Mouse (Mus musculus): ENCODE results near the gene Rilpl1. TPM values are rescaled to one million over a fixed set of nuclear protein-coding genes. Genes with fewer than 3 reads are reported as not detected.
"Not testable (repeated sequence)": the region's sequence is repeated elsewhere in the genome, so short reads cannot be mapped to it uniquely, and the experiment has no call there.

Rilpl1 gene
- polyA plus RNA-seq, 1 experiment from 2014 or later: 13.9 TPM

GRCm38 (mm10) chr5:124551349-124552093 lies 20.3 kb upstream of the Rilpl1 start:
- Histone ChIP-seq H3K4me2 (ENCODE audit: low read length) (peak overlapping the region; percentile 80), H3K36me3 (ENCODE audit: control insufficient read depth, insufficient read depth, low read length) (peaks cover 15% of the 10 kb centered on the region), H3K4me1 (ENCODE audit: control insufficient read depth, insufficient read depth, low read depth, low read length) (peaks cover 13% of the 10 kb centered on the region), H3K4me3 (ENCODE audit: low read length) (peak overlapping the region; percentile 97)
- not testable (repeated sequence) for H3K9me3 ChIP-seq (ENCODE audit: control insufficient read depth, low read length); ATAC-seq; H3K27me3 ChIP-seq (replicated peaks; ENCODE audit: control insufficient read depth, insufficient read depth, low read length); H3K27ac ChIP-seq (ENCODE audit: low read depth, low read length); H3K9ac ChIP-seq (ENCODE audit: low read depth, low read length)
- WGBS: 28% methylated on average over 5 of the region's 5 CpGs

- H3K4me3 ChIP-seq (ENCODE audit: low read length); H3K27ac ChIP-seq (ENCODE audit: low read depth, low read length); H3K27me3 ChIP-seq (replicated peaks; ENCODE audit: control insufficient read depth, insufficient read depth, low read length); H3K4me2 ChIP-seq (ENCODE audit: low read length); ATAC-seq; H3K9ac ChIP-seq (ENCODE audit: low read depth, low read length); H3K9me3 ChIP-seq (ENCODE audit: control insufficient read depth, low read length): not testable (repeated sequence)
- peaks cover 13% of the 10 kb centered on the region for H3K4me1 ChIP-seq (ENCODE audit: control insufficient read depth, insufficient read depth, low read depth, low read length)
- WGBS: 93% methylated on average over 4 of the region's 4 CpGs
- H3K36me3 ChIP-seq (ENCODE audit: control insufficient read depth, insufficient read depth, low read length): peaks cover 16% of the 10 kb centered on the region; the same call in 1 of the 2 replicates
These were observed 19.5 kb upstream of the Rilpl1 start for GRCm38 (mm10) chr5:124550737-124551136.

DNA sequence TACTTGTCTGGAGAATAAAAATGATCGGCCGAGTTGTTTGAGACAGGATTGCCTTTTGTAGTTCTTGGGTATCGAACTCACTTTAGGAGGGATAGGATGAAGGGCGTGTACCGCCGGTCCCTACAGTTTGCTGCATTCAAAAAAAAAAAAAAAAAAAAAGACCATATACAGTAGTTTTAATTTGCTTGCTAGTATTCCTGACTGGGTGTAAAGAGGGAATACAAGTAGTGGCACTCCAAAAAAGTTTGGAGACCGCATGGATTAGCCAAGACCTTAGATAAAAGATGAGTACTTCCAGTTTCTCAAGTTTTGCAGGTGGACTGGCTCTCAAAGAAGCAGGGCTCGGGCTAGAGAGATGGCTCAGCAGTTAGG lies 10.4 kb upstream of the Rilpl1 start:
- H3K4me3 ChIP-seq (ENCODE audit: low read length): peak overlapping the region; percentile 61
- no peak for ATAC-seq
- peaks cover 16% of the 10 kb centered on the region; the same call in 1 of the 2 replicates for H3K36me3 ChIP-seq (ENCODE audit: control insufficient read depth, insufficient read depth, low read length)
- H3K9ac ChIP-seq (ENCODE audit: low read depth, low read length): peak overlapping the region; percentile 79
- peaks cover 11% of the 10 kb centered on the region for H3K4me1 ChIP-seq (ENCODE audit: control insufficient read depth, insufficient read depth, low read depth, low read length)
- H3K27me3 ChIP-seq (replicated peaks; ENCODE audit: control insufficient read depth, insufficient read depth, low read length): no peaks in the 10 kb centered on the region
- 16% methylated on average over 8 of the region's 8 CpGs for WGBS
- peak overlapping the region; percentile 84 for H3K4me2 ChIP-seq (ENCODE audit: low read length)
- no peak overlapping the region for H3K27ac ChIP-seq (ENCODE audit: low read depth, low read length)
- no peaks in the 10 kb centered on the region for H3K9me3 ChIP-seq (ENCODE audit: control insufficient read depth, low read length)

DNA sequence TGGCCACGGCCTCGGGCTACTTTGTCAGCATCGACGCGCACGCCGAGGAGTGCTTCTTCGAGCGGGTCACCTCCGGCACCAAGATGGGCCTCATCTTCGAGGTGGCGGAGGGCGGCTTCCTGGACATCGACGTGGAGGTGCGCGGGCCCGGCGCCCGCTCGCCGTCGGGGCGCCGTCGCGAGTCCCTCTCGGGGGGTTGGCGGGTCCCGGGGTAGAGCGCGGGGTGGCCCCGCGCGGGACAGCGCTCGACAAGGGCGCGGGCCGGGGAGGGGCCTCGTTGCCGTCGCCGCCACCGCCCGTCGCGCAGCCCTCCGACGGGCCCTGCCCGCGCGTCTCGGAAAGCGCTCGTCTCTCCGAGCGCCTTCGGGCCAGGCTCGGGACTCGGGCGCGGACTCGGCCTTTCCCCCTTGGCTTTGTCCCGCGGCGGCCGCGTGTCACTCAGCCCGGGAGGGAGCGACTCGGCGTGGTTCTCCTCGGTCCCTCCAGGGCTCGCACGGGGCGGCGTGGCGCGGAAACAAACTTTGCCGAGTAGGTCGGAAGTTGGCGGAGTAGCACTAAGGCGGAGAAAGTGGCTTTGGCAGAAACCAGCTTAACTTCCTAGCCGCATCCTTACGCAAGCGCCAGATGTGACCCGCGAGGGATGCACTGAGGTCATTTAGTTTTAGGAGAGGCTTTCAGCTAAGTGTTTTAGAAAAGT lies 9.9 kb upstream of the Rilpl1 start:
- Histone ChIP-seq H3K4me3 (ENCODE audit: low read length) (peak overlapping the region; percentile 61), H3K36me3 (ENCODE audit: control insufficient read depth, insufficient read depth, low read length) (peaks cover 13% of the 10 kb centered on the region; the same call in 1 of the 2 replicates), H3K4me2 (ENCODE audit: low read length) (peak overlapping the region; percentile 84), H3K27ac (ENCODE audit: low read depth, low read length) (peak overlapping the region; percentile 75), H3K27me3 (replicated peaks; ENCODE audit: control insufficient read depth, insufficient read depth, low read length) (no peaks in the 10 kb centered on the region), H3K9me3 (ENCODE audit: control insufficient read depth, low read length) (no peaks in the 10 kb centered on the region), H3K9ac (ENCODE audit: low read depth, low read length) (peak overlapping the region; percentile 79), H3K4me1 (ENCODE audit: control insufficient read depth, insufficient read depth, low read depth, low read length) (peaks cover 11% of the 10 kb centered on the region)
- WGBS: under 1% methylated on average over 63 of the region's 89 CpGs
- peak; percentile 69 for ATAC-seq

GRCm38 (mm10) chr5:124540383-124540786 lies 9.2 kb upstream of the Rilpl1 start, which contains the start of gene Tmed2:
Gene Tmed2, plus strand, starts transcription at chr5:124540695.
- H3K9ac ChIP-seq (ENCODE audit: low read depth, low read length): peak within 1 kb of the TSS; percentile 79
- WGBS: under 1% methylated on average over 35 of the region's 35 CpGs
- H3K4me3 ChIP-seq (ENCODE audit: low read length): peak within 1 kb of the TSS; percentile 61
- H3K36me3 ChIP-seq (ENCODE audit: control insufficient read depth, insufficient read depth, low read length): peaks cover 11% of the 10 kb centered on the region; the same call in 1 of the 2 replicates
- H3K27ac ChIP-seq (ENCODE audit: low read depth, low read length): peak within 1 kb of the TSS; percentile 75
- ATAC-seq: peak; percentile 97
- H3K4me2 ChIP-seq (ENCODE audit: low read length): peak within 1 kb of the TSS; percentile 84
- no peaks in the 10 kb centered on the region for H3K27me3 ChIP-seq (replicated peaks; ENCODE audit: control insufficient read depth, insufficient read depth, low read length)
- peaks cover 11% of the 10 kb centered on the region for H3K4me1 ChIP-seq (ENCODE audit: control insufficient read depth, insufficient read depth, low read depth, low read length)
- no peaks in the 10 kb centered on the region for H3K9me3 ChIP-seq (ENCODE audit: control insufficient read depth, low read length)

DNA sequence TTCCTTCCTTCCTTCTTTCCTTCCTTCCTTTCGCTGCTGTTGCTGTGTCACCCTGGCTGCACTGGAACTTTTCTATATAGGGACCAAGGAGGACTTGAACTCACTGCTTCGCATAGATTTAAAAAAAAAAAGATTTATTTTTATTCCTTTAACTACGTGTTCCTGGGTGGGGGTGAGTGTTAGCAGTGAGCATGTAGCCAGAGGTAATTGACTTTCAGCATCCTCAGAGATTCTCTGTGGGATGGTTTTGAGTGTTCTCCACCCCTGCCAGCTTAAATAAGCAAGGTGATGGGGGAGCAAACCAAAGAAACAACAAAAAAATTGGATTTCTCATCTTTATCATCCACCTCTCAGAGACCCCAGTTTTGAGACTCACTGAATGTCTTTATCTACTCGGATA lies 8.7 kb upstream of the Rilpl1 start:
- Histone ChIP-seq H3K4me1 (ENCODE audit: control insufficient read depth, insufficient read depth, low read depth, low read length) (peaks cover 11% of the 10 kb centered on the region), H3K9ac (ENCODE audit: low read depth, low read length) (no peak overlapping the region), H3K27me3 (replicated peaks; ENCODE audit: control insufficient read depth, insufficient read depth, low read length) (no peaks in the 10 kb centered on the region), H3K27ac (ENCODE audit: low read depth, low read length) (peak overlapping the region; percentile 73; the same call in 1 of the 2 replicates), H3K36me3 (ENCODE audit: control insufficient read depth, insufficient read depth, low read length) (peaks cover 11% of the 10 kb centered on the region; the same call in 1 of the 2 replicates), H3K4me2 (ENCODE audit: low read length) (peak overlapping the region; percentile 51), H3K4me3 (ENCODE audit: low read length) (peak overlapping the region; percentile 61), H3K9me3 (ENCODE audit: control insufficient read depth, low read length) (no peaks in the 10 kb centered on the region)
- ATAC-seq: no peak
- WGBS: 74% methylated on average over 4 of the region's 4 CpGs

DNA sequence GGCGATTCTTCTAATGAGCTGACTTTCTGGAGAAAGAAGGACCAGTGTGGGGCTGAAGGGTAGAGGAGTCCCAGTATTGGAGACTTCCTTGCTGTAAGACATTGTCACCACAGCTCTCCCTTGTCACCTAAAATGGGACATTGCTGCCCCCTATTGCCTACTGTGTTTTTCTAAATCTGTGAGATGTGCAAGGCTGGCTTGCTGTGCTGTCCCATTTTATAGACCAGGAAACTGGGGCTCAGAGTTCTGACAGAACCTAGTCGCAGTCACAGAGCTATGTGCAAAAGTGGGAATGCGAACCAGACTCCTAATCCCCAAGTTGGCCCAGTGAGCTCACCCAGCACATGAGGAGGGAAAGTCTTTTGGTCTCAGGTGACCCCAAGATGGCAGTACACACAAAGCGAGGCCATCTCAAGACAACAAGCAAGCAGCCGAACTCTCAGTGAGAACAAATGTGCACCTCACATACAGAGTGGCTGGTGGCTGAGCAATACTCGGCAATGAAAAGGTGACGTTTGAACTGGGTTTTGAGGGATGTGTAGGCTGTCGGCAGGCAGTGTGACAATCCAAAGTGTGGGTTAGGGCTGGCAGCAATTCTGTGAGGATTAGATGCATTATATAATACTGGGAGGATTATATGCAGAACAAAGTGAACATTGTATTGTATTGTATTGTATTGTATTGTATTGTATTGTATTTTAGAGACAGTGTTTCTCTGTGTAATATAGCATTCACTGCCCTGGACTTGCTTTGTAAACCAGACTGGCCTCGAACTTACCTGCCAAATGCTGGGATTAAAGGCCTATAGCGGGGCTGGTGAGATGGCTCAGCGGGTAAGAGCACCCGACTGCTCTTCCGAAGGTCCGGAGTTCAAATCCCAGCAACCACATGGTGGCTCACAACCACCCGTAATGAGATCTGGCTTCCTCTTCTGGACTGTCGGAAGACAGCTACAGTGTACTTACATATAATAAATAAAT lies 7.9 kb upstream of the Rilpl1 start:
- no peak overlapping the region for H3K4me2 ChIP-seq (ENCODE audit: low read length)
- H3K9me3 ChIP-seq (ENCODE audit: control insufficient read depth, low read length): no peaks in the 10 kb centered on the region
- no peak for ATAC-seq
- WGBS: 80% methylated on average over 15 of the region's 16 CpGs
- no peak overlapping the region for H3K9ac ChIP-seq (ENCODE audit: low read depth, low read length)
- H3K27me3 ChIP-seq (replicated peaks; ENCODE audit: control insufficient read depth, insufficient read depth, low read length): no peaks in the 10 kb centered on the region
- H3K4me3 ChIP-seq (ENCODE audit: low read length): no peak overlapping the region
- H3K4me1 ChIP-seq (ENCODE audit: control insufficient read depth, insufficient read depth, low read depth, low read length): peaks cover 11% of the 10 kb centered on the region
- H3K36me3 ChIP-seq (ENCODE audit: control insufficient read depth, insufficient read depth, low read length): peaks cover 3% of the 10 kb centered on the region; the same call in 1 of the 2 replicates
- H3K27ac ChIP-seq (ENCODE audit: low read depth, low read length): no peak overlapping the region

DNA sequence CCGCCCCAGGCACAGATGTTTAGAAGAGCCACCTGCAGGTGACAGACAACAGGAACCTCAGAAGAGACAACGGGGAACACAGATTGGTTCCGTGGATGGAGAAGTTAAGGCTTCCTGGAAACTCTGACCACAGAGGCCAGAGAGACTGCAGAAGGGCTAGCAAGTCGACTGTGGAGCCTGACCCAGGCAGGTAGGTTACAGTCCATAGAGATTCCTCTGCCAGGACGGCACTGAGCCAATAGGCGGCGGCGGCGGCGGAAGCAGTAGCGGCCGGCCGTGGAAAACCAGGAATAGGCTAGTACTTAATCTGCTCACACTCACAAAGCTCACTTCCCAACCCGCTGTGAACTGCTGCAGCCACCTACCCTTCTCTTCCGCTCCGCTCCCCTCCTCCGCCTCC lies 5.6 kb upstream of the Rilpl1 start:
- peak overlapping the region; percentile 49 for H3K4me2 ChIP-seq (ENCODE audit: low read length)
- no peak overlapping the region for H3K27ac ChIP-seq (ENCODE audit: low read depth, low read length)
- H3K9ac ChIP-seq (ENCODE audit: low read depth, low read length): peak overlapping the region; percentile 20; the same call in 1 of the 2 replicates
- peak overlapping the region; percentile 18; the same call in 1 of the 2 replicates for H3K4me3 ChIP-seq (ENCODE audit: low read length)
- 7% methylated on average over 17 of the region's 17 CpGs for WGBS
- H3K27me3 ChIP-seq (replicated peaks; ENCODE audit: control insufficient read depth, insufficient read depth, low read length): no peaks in the 10 kb centered on the region
- peaks cover 6% of the 10 kb centered on the region for H3K4me1 ChIP-seq (ENCODE audit: control insufficient read depth, insufficient read depth, low read depth, low read length)
- ATAC-seq: no peak
- H3K36me3 ChIP-seq (ENCODE audit: control insufficient read depth, insufficient read depth, low read length): no peaks in the 10 kb centered on the region
- H3K9me3 ChIP-seq (ENCODE audit: control insufficient read depth, low read length): no peaks in the 10 kb centered on the region
